Mouse (Mus musculus) erythroblast, embryonic 14.5 days (primary cell): ENCODE data around the gene Ighmbp2.

ENCODE experiments used
- GATA1 ChIP-seq: IDR thresholded peaks from 2 replicates; pipeline ENCODE4 v1.6.1; 2012; ENCODE audit warnings: low read length, inconsistent platforms, mixed read lengths
- TAL1 ChIP-seq: IDR thresholded peaks from 3 replicates; pipeline ENCODE4 v1.6.1; 2012; ENCODE audit warnings: low read length, inconsistent platforms, mixed read lengths

DNA sequence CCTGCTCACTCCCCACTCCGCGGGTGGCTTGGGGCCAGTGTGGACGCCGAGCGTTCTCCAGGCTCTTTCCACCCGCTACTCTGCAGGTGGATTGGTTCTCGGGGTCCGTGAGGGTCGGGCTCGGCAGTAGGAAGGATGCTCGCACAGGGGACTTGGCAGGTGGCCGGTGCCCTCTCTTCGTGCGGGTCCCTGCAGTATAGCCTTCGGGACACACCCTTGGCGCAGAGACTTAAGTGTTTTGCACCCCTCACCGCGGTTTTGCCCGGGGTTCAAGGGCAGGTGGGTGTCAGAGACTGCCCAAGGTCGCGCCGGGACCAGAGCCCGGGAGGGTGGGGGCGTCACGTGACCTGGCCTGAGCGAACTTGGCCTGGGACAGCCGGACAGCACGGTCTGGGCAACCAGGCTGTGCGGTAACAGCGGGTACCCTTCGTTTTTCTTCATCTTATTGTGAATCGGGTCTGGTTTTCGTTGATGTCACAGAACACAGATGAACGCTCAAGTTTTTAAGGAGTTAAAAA lies 41.0 kb upstream of the Ighmbp2 start:
- TF ChIP-seq GATA1 (no peak), TAL1 (no peak)
